Mouse (Mus musculus) adrenal gland, adult (tissue): ENCODE measurements at regions not wholly inside any gene's neighbourhood (a gene's known extent, or its start where the extent isn't known, plus 50 kb on each side); places are given as distances from the start of the nearest gene placed in this dataset.
A peak's percentile ranks its signal among the peaks of the same experiment; 100 is the strongest.

Experiments used
- DNase-seq, 2 experiments: peaks; one replicate each; pipeline ENCODE4 v3.0.0; 2022 to 2023; ENCODE audit warnings: low spot score in 1 of 2; ENCODE audit not compliant: inconsistent age in 2 of 2

- DNase-seq = peak; percentile 13 to 75
Measured at GRCm38 (mm10) chr3:40443788-40444595, 87.1 kb upstream of the Intu start.

- DNase-seq = no peak
Measured at GRCm38 (mm10) chr3:40452958-40453357, 78.1 kb upstream of the Intu start.

- peak in 1 of 2 experiments; percentile 20 for DNase-seq
Measured at GRCm38 (mm10) chr3:40453552-40453951, 77.5 kb upstream of the Intu start.

GRCm38 (mm10) chr3:40456070-40456469 lies 75.0 kb upstream of the Intu start:
- no peak for DNase-seq

- no peak for DNase-seq
Measured at GRCm38 (mm10) chr3:40458490-40458889, 72.6 kb upstream of the Intu start.

GRCm38 (mm10) chr3:40463446-40463845 lies 67.6 kb upstream of the Intu start:
- DNase-seq = no peak

GRCm38 (mm10) chr3:40470101-40470500 lies 61.0 kb upstream of the Intu start:
- DNase-seq = no peak

- DNase-seq = no peak
Measured at GRCm38 (mm10) chr3:40472766-40473165, 58.3 kb upstream of the Intu start.

- DNase-seq = no peak
Measured at GRCm38 (mm10) chr3:40480258-40480951, 50.7 kb upstream of the Intu start.
